Mouse (Mus musculus) kidney, postnatal 14 days (tissue): ENCODE results near the gene Folh1.
A peak's percentile ranks its signal among the peaks of the same experiment; 100 is the strongest.
"Not testable (repeated sequence)": the region's sequence is repeated elsewhere in the genome, so short reads cannot be mapped to it uniquely, and the experiment has no call there.

Experiments used
- DNase-seq: peaks from one replicate; pipeline ENCODE4 v3.0.0; 2022; ENCODE audit warnings: mixed read lengths

Gene Folh1

GRCm38 (mm10) chr7:86775617-86776325, at the start of gene Folh1:
Gene Folh1, minus strand, starts transcription at chr7:86775943.
- DNase-seq: peak; percentile 48

DNA sequence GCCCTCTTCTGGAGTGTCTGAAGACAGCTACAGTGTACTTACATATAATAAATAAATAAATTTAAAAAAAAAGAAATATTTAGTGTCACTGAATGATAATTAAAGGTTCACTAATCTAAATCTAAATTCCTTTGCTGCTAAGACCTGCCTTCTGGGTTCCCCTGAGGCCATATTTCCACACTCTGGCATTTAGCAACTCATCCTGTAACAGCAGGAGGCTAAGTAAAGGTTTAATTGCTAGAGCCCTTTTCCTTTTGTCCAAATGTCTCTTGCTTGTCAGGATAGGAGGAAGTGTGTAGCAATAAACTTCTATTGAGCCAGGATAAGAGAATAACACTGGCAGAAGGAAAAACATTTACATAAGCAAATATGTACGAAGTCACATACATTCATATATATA, 40.7 kb upstream of the Folh1 start:
- DNase-seq: no peak

DNA sequence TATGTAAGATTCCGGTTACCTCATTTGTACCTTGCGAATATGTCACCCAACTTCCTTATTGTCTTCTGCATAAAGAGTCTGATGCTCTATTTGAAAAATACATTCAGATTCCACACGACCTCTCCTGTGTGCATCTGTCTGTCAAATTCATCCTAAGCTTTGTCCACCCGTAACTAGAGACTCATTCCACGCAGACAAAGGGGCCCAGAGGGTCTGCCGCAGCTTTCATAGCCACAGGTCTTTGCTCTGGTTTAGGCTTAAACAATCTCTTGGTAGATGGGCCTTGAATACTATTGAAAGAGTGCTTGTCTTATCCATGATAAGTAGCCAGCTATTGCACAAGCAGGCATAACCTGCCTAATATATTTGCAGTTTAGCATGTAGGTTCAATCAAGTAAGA, 40.0 kb upstream of the Folh1 start:
- DNase-seq: not testable (repeated sequence)

DNA sequence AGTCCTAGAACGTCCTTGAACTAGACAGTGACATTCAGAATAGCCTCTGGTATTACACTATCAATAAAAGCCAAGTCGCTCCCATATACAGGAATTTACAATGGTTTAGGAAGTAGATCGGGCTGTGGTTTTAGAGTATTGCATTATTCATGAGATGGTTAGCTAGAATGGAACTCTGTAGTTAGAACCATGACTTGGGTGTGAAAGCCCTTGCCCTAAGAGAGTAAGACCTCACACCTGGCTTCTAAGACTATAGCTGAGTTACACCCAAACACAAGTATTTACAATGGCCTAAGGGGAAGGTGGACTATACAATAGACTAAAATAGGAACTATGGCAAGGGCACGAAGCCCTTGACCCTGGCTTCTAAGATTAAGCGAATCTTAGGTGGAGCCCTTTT, 39.5 kb upstream of the Folh1 start:
- not testable (repeated sequence) for DNase-seq

DNA sequence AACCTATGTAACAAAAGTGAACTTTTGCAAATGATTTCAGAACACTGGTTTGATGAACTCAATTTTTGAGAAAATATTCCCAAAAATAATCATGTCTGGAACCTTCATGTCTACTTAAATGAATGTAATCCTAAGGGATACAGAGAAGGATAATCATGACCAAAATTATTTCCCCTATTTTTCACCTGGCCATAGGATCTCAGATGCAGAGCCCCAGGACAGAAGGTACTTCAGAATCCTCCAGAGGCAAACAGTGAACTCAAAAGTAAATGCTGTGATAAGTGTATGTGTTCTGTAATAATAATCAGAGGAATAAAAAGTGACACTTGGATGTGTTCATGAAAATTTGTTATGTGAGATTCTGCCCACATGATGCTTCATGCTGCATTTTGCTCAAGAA, 19.0 kb upstream of the Folh1 start, which contains the start of gene Vmn2r77:
Gene Vmn2r77 (plus strand): TSS at position 301 of the 400 bp plus-strand sequence.
- no peak for DNase-seq

DNA sequence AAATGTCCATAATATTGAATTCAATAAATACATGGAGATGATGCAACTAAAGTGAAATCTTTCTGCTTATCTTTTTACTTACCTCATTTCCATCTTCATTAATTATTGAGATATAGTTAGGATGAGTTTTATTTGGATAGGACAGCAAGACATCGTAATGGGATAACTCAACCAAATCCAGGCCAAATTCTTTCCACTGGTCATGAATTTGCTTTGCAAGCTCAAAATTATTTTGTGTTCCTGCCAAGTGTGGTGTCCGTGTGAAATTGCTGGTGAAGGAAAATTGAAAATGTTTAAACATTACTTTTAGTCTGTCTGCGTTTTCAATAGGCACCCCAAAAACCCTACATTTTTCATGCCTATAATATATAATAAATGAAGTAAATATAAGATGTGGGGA, 4.1 kb downstream of the Folh1 start:
- peak; percentile 12 for DNase-seq

DNA sequence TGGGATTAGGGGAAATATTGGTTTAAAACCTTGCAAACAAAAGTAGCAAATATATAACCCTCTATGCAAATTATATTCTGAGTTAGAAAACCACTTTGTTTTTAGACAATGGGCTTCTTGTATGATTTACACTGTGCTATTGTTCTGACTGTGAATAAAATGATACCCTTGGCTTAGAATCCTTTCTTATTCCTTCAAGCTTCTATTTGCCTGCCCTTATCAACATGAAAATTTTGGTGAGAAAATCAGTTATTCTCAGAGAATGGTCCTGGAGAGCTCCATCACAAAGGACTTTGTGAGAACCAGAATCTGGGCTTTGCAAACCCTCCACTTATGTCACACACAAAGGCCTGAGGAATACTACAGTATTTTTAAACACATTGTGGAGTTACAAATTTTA, 11.1 kb downstream of the Folh1 start:
- no peak for DNase-seq

GRCm38 (mm10) chr7:86760751-86761150, 15.0 kb downstream of the Folh1 start:
- DNase-seq: peak; percentile 20

DNA sequence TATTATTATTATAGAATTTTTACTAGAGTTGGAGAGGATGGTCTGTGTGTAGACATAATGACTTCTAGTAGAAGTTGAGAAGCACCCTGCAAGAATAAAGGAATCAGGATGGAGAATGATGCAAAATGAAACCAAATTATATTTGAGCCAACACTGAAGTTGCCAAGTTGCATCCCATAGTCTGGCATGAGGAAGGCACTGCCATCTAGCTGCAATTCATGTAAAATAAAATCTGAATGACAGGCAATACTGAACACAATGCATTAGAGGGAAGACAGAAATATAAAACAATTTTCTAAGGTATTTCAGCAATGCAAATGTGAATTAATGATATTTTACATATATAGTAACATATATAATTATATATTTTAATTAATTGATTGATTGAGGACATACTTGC, 50.7 kb downstream of the Folh1 start:
- no peak for DNase-seq

GRCm38 (mm10) chr7:86688030-86688429, 87.7 kb downstream of the Folh1 start, which contains the start of gene Olfr292:
Gene Olfr292, plus strand, starts transcription at chr7:86688330.
- no peak for DNase-seq
